Mouse (Mus musculus) heart, adult 9 months (tissue): Measurements from ENCODE around the gene Ccser1.

Source experiments
- DNase-seq, 2 experiments: peaks; one replicate each; pipeline ENCODE4 v3.0.0; 2022; ENCODE audit warnings: low spot score in 2 of 2

Gene Ccser1

DNA sequence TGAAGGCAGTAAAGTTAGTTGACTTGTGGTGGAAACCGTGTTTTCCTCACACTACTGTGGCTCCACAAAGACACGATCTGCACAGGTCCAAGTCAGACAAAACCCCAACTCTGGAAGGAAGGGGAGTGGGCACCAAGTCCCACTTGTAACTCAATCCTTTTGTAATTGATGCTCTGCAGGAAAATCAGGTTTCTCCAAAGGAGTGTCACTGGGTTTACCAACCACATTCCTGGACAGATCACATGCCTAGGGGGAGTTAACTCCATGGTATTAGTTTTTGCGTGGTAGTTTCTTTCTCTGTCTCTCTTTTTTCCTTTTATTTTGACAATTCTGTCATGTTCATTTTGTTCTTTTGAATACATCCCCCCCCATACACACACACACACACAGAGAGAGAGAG is 252.0 kb downstream of the Ccser1 start:
- DNase-seq: no peak

DNA sequence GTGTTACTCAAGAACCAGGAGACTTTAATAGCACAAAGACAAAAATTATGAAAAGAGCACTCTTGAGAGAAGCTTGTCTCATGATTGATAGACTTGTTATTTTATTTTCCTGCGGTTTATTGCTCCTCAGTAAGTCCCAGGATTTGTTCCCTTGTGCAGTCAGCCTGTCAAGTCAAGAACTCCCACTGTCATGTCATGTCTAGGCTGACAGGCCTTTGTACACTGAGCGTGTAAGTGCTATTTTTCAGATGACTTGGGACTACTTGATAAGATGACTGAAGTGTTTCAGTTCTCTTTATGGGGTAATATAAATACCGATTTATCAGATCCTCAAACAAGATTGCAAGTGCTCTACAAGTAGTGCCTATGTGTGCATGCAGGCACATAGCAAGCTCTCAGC is 252.6 kb downstream of the Ccser1 start:
- no peak for DNase-seq

DNA sequence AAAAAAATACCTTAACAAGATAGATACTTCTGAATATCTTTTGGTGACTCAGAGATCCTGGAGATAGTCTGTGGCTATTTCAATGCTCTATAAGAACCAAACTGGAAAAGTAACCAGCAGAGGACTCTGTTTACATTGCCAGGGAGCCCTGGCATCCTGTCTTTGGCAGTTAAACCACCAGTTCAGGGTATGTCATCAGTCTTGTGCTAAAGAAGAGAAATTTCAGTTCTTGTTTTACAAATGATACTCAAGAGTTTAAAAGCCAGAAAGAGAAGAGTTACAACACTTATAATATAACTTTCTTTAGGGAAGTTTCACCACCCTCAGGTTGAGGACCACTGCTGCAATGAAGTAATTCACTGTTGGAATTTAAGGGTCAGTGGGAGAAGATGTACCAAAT is 258.0 kb downstream of the Ccser1 start:
- DNase-seq: no peak

DNA sequence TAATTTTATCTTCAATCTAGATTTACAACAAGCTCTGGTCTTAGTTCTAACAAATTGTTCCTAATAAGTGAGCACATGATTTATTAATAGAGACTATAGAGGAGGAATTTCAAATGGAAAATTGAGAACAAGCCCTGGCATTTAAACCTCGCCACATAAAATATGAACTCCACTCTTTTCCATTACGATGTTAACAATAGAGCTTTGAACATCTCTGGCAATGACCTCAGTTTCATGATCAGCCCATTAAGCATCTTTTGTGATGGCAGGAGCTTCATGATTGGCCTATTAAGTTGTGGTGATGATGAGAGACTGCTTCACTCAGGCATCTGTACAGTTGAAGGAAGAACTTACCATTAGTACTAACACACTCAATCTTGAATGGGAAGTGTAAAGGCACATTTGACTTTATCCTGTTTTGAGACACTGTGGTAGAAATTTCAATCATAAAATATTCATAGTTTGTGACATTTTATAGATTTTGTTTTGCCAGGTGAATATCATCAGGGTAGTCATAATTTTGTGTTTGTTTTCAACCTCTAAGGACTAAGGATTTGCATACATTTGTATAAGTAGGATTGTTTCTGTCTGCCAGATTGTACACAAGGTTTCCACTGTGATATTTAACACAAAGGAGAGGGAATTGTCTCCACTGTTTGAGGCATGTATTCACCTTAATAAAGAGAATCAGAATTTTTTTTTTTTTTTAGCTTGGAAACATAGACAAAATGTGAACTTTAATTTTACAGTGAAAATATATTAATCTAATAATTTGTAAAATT is 291.4 kb downstream of the Ccser1 start:
- DNase-seq: no peak

DNA sequence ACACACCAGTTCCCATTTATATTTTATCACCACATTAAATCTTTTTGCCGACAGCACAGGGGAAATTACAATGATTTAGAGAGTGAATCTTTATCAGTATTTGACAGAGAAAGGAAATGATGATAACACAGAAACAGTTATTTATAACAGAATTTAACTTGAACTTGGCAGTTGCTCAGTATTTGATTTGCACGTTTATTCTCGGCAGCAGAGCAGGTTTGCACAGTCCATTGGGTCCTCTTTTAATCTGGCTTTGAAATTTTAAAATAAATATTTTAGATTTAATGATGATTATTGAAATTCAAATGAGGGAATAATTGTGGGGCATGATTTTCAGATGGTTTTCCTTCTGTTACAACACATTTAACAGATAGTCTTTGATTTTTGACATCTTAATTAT is 305.2 kb downstream of the Ccser1 start:
- DNase-seq: no peak

DNA sequence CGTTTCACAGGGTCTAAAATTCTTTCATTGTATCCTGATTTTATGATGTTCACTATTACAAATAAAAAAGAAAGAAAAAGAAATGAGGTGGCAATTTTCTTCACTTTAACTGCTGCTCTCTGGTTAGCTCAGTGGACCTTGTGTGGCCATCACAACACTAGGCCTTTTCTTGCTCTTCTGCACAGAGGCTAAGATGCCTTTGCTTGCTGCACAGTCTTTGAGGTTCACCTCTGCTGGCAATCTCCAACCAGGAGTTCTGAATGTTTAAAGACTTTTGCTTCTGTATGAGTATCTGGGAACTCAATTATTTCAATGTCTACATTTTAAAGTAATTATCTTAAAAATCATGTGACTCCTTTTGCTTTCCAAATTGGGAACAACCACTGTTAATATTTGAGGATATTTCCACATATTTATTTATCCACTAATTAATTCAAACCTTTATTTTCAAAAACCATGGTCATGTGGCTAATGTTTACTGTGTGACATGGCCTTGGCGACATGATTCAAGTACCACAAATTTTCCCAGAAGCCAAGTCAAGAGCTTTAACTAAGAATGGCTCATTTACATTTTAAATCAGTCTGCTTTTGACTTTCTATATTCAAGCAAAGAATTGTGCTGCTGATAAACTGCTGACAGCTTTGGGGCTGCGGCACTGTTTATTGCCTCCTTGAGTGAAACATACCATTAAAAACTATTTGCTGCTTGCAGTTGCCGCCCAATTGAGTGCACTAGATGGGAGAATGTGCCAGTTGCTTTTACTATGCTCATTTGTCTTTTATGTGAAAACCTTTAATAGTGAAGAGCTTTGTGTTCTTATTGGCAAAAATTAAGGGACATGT is 312.1 kb downstream of the Ccser1 start:
- no peak for DNase-seq

DNA sequence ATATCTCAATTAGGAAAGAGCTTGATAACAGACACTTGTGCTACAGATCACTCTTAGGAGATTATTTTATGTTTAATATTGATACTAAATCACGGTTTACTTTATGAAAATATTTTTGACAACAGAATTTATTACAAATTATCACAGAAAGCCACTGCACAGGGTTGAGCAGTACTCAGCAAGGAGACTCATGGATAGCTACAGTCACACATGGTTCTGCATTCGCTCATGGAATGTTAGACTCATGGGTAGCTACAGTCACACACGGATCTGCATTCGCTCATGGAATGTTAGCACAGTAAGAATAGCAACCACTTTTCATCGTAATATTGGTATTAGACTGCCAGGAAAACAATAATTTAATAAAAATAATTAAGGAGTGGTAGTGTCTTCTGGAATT is 313.3 kb downstream of the Ccser1 start:
- DNase-seq: no peak

DNA sequence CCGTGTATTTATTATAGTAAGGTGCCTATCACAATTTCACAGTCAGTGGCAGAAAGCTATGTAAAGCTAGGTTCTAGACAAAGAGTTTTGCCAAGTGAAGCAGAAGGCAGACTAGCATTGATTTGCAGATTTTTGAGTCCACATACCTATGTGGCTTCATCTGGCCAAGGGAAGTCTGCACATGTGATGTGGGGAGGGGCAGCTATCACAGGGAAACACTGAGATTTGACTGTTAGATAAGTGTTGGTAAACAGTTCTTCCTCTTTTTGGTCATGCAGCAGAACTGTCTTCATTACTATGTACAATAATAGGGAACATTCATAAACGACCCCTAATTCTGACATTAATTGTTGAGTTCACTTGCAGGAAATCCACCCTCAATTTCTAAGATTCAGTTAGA is 335.2 kb downstream of the Ccser1 start:
- no peak for DNase-seq

DNA sequence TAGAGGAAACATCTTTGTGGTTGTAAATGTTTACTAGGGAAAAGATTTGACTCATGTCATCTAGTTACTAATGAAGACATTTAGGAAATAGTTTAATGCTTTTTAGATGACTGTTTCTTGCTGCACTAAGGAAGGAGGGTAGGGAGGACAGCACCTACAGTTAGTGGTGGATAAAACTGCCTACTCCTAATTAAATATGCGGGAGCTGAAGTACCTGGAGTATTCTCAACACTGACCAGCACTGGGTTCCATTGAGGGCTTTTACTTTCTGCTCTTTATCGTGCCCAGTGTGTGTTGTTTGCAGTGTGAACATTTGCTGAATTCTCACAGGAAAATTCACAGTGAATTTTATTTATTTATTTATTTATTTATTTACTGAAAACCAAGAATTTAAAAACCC is 341.5 kb downstream of the Ccser1 start:
- DNase-seq: no peak

DNA sequence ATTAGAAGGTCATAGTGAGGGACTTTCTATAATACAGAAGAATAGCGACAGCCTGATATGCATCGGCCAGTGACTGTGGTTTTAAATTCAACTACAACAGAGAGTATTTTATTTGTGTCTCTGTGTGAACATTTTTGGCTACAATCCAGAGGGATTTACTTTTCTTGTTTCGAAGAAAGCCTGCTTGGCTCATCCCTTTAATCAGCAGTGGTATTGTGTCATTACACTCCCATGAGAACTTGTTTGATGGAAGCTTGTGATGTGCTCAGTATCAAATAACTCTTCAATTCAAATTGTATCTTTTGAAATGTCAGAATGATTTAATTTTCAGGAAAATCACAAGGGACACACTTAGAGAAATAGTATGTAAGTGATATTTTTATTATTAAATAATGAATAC is 342.0 kb downstream of the Ccser1 start:
- DNase-seq: no peak

DNA sequence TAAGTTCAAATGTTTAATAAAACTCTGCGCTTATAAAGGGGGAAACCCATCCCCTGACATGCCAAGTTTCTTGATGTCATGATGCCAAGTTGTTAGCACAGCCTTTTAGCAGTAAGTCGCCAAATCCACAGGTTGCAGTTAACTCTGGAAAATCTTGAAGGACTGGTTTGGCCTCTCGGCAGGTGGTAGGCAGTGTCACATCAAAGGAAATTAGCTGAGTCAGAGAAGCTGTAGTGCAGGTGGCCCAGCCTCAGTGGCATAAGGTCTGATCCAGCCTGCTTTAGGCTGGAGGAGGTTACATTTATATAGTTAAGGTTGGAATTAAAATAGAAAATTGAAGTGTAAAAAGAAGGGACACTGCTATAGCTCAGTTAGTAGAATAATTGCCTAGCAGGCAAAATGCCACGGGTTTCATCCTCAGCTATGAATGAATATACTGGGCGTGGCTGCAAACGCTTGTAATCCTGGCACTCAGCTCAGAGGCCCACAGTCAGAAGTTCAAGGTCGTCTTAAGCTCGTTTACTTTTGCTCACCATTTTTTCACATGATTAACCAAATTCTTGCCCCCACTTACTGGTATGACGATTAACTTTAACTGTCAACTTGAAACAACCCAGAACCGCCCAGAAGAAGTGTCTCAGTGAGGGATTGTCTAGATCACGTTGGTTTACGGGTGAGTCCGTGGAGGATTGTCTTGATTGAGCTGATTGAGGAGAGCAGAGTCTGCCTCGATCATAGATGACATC is 343.8 kb downstream of the Ccser1 start:
- DNase-seq: no peak

DNA sequence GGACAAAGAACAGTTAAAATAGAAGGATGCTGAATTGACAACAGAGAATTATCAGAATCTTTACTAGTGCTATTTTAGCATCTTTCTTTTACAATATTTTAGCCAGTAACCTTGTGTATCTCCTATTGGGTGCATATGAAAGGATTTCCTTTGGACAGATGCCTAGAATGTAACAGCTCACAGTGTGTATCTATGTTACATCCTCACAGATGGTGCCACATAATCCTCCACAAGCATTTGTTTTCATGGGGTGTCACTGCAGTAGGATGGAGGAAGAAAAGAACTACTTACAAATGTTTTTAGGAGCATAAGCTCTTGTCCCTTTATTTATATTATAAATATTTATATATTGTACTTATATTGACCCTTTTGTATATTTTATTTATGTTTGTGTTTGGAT is 360.6 kb downstream of the Ccser1 start:
- no peak for DNase-seq

DNA sequence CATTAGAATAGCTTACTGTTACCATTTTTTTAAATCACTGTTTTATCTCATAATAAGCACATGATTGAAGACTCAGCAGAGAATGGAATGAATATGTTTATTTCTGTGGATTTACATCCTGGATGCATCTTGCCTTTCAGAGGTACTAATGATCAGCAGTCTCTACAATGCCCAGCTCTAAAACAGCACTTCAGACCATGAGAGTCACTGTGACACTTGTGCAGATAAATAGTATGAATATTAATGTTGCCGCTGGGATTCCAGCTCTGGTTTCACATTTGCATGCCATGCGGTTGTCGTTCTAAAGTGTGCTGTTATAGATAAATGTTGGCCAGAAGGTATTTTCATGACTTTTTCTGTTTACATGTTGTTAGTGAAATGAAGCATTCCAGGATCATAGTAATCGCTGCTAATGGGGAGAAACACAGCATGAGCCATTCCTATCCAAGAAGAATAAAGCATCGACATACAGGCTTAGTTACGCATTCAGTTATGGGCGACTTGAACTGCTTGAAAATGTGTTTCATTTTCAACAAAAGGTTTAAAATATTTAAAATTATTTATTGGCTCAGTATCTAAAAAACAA is 363.4 kb downstream of the Ccser1 start:
- no peak for DNase-seq

DNA sequence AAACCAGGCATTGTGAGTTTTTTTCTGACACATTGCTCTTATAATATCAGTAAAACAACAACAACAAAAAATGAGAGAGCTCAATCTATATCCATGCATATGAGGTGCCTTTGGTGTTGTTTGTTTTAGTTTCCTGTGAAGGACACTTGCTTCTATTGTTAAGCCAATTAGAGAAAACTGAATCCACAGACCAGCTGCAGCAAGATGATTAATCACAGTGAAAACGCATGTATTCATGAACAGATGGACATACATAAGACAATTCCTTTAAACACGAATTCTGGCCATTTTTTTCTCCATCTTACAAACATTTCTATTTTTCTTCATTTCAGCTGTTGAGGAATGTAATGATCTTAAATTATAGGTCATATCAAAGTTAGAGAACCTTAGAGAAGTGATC is 387.4 kb downstream of the Ccser1 start:
- DNase-seq: no peak

DNA sequence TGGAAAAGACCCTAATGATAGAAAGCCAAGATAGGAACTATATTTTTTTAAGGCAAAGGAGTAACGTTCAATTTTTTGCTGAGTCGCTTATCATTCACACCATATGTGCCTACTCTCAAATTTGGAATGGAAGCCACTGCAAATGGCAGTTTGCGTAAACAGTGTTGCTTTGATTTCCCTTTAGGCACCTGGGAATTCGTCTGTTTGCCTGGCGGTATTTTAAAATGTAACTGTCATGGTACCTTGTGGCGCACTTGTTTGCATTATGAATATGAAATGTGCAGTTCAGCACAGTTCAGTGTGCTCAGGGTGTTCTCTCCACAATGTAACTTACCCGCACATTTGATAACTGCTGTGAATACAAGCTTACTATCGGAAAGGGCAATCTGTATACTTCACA is 387.8 kb downstream of the Ccser1 start:
- no peak for DNase-seq

DNA sequence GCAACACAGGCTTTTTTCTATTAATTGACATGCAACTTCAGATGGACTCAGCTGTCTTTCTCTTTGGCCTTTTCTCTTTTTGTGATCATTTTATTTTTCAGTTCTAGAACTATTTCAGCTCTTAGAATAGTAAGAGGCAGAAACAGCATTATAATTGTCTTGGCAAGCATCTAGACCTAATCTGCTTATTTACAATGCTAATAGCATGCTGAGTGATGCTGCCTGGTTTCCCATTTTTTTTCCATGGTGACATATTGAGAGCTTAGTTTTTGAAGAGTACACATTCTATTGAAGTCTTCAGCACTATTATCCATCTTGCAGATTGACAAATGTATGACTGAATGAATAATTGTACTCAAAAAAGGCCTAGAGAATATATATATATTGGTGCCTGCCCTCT is 401.6 kb downstream of the Ccser1 start:
- DNase-seq: no peak

DNA sequence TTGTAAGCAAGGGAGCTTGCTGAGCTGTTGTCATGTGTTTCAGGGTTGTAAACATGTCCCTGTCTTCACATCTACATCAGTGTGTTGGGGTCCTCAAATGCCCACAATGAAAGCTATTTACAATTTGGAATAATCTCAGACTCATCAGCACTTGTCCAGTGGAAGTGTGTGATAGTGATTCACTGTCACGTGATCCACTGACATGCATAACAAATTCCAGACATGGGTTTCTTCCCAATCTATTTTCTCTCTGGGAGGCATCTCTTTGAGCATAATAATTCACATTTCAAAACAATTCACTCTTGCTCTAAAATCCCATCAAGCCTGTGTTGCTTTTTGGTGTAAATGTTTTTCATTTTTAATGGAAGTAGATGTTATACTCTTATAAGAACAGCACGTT is 408.9 kb downstream of the Ccser1 start:
- DNase-seq: no peak

DNA sequence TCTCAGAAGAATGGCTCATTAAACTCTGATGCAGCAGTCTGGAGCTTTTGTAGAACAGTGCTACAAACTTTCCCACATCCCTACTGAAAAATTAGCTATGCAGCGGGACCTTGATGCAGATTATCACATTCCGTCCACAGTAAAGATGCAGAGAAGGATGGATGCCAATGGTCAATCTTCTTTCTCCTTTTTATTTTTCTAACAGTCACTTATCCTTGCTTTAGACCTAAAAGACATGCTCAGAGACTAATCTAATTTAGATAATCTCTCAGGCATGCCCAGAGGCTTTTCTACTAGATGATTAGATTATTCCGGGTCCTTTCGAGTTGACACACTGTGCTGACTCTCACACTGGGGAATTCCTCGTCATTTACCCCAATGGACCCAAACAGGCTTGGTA is 421.8 kb downstream of the Ccser1 start:
- DNase-seq: no peak

DNA sequence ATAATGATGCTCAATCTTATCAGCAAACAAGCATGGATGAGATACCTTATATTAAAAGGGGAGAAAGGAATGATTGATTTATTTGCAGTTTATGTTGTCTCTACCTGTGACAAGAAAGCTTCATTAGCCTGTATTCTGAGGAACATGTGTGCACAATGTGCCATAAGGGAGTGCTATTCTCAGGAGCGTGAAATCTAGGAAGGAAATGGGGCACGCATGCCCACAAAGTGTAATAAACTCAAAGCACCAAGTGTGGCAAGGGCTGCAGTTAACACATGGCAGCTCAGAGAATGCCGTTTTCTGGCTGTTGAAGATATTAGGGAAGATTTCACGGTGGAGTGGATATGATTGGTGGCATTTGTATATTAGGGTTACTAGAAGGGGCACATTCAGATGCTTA is 434.8 kb downstream of the Ccser1 start:
- no peak for DNase-seq

DNA sequence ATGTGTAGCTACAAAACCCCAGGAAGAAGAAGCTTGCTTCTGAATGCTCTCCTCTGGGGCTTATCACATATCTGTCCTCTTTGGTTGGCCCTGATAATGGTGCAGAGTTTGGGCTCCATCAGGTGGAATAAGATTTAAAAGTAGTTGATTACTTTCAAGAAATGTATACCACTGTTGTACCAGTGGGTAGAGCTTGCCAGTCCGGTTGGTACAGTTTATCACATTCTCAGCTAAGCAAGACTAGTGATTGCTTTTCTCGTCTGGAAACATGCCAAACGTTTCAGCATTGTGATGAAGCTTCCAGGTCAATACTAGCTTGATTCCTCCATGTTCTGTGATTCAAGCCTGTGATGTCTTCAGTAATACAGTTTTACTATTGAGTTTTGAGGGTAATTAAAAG is 441.6 kb downstream of the Ccser1 start:
- no peak for DNase-seq

DNA sequence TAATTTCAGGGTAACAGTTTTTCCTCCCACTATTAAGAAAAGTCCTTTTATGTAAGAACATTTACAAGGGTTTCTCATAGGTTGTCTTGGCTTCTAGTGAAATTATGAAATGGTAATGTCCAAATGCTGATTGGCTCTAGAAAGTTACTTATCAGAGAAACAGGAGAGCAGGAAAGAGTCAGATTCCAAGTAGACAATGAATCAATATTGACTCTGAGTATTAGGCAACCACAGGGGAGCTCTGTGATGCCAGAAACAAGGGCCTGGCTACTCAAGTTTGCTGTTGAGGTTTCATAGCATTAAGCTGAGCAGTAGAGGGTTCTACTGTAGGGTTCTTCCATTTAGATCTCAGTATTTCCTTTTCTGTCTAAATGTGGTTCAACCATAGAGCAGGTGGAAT is 481.3 kb downstream of the Ccser1 start:
- no peak for DNase-seq

DNA sequence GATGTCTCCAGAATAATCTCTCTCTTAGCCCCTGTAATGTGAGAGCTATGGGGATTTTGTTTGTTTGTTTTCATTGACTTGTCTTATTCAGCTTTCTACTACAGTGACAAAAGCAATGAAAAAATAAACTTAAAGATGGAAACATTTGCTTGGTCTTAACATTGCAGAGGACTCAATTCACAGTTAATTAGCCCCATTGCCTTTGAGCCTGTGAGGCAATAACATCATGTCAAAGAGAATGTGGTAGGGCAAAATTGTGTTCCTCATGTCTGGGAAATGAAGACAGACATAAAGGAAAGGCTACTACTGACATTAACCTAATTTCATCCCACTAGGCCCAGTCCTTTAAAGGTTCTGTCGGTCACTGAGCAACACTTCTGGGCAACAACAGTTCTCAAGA is 484.4 kb downstream of the Ccser1 start:
- DNase-seq: no peak
